Mouse (Mus musculus) stomach, postnatal 0 days (tissue): ENCODE results near the gene Dcun1d2.

Source experiments
- CTCF ChIP-seq: IDR thresholded peaks from 2 replicates; pipeline ENCODE4 v1.5.1; 2016; ENCODE audit warnings: antibody characterized with exemption, low read depth, mild to moderate bottlenecking, moderate library complexity
- EP300 ChIP-seq: optimal IDR thresholded peaks from 2 replicates; pipeline ENCODE3; 2016; ENCODE audit warnings: antibody characterized with exemption

DNA sequence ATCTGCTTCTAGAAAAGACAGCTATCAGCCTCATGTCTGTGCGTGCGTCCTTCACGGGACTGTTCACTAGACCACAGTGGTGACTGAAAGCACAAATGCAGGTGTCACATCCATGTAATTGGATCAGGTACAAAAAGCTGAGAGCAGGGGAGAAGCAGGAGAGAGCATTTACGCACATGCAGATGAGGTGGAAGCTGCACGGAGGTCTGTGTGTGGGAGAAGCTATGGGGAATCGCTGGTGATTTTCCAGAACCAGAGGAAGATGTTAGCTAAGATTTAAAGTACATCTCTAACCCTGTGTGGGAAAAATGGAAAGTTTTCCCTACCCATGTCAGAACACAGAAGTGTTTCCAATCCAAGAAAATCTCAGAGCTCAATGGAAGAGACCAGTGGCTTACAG, 17.5 kb upstream of the Dcun1d2 start:
- TF ChIP-seq CTCF: no peak
- no peak for TF ChIP-seq EP300
